Mouse (Mus musculus) stomach, embryonic 14.5 days (tissue): ENCODE results near the gene H2-Aa. TPM values are rescaled to one million over a fixed set of nuclear protein-coding genes. Genes with fewer than 3 reads are reported as not detected.

Experiments used
- ATAC-seq: fragments of 200-750 bp; cut with Nextera tagmentation; 2 replicates; pipeline ENCODE4 v1.8.0; 2017; ENCODE audit warnings: low read depth, moderate TSS enrichment; ENCODE audit not compliant: insufficient number of reproducible peaks, insufficient read depth, low FRiP score
- H3K27ac ChIP-seq: fragments of 300-500 bp; sonication (generic); 2 replicates; pipeline ENCODE4 v1.5.1; 2014; ENCODE audit warnings: mild to moderate bottlenecking, low read length, moderate library complexity, mixed read lengths
- H3K27me3 ChIP-seq: fragments of 300-500 bp; sonication (generic); 2 replicates; pipeline ENCODE4 v1.6.1; 2014; ENCODE audit warnings: low read length, control low read depth, mixed read lengths; ENCODE audit not compliant: control insufficient read depth, insufficient read depth
- H3K36me3 ChIP-seq: fragments of 300-500 bp; sonication (generic); 2 replicates; pipeline ENCODE4 v1.6.1; 2014; ENCODE audit warnings: mild to moderate bottlenecking, control low read depth, low read length, moderate library complexity, mixed read lengths; ENCODE audit not compliant: control insufficient read depth, insufficient read depth
- H3K4me1 ChIP-seq: fragments of 300-500 bp; sonication (generic); 2 replicates; pipeline ENCODE4 v1.6.1; 2014; ENCODE audit warnings: low read length, control low read depth, mixed read lengths; ENCODE audit not compliant: control insufficient read depth, insufficient read depth
- H3K4me2 ChIP-seq: fragments of 300-500 bp; sonication (generic); replicated peaks from 2 replicates; pipeline ENCODE4 v1.6.1; 2014; ENCODE audit warnings: low read depth, low read length, control low read depth
- H3K4me3 ChIP-seq: fragments of 300-500 bp; sonication (generic); 2 replicates; pipeline ENCODE4 v1.5.1; 2014; ENCODE audit warnings: low read depth, low read length, control low read depth
- H3K9ac ChIP-seq: fragments of 300-500 bp; sonication (generic); replicated peaks from 2 replicates; pipeline ENCODE4 v1.6.1; 2014; ENCODE audit warnings: low read depth, mild to moderate bottlenecking, control low read depth, low read length, moderate library complexity, mixed read lengths
- H3K9me3 ChIP-seq: fragments of 300-500 bp; sonication (generic); 2 replicates; pipeline ENCODE4 v1.6.1; 2016; ENCODE audit warnings: low read depth, low read length, control low read depth; ENCODE audit not compliant: control insufficient read depth
- WGBS: fragments of 180-500 bp; shearing (Covaris S2); extraction: QIAGEN DNeasy Blood & Tissue Kit; methylation state at CpG from one replicate; pipeline ENCODE4 v1.1.7; 2014; 5-methylcytosine and 5-hydroxymethylcytosine counted together
- polyA plus RNA-seq: library from polyadenylated mRNA; unstranded; fragments of >200 nt; fragmentation: Nextera tagmentation; extraction: Ambion mirVana; gene quantifications from 2 replicates; pipeline ENCODE4 v1.2.1, GENCODE M21; 2014

Gene H2-Aa
- polyA plus RNA-seq: 3.0 and 4.4 TPM in 2 replicates

GRCm38 (mm10) chr17:34287648-34288047, at the start of gene H2-Aa:
Gene H2-Aa, minus strand, starts transcription at chr17:34287823.
- 0 out of 2 replicates have a peak, but pooled peaks have one; percentile 53 for ATAC-seq
- Histone ChIP-seq H3K9me3 (no peaks in the 10 kb centered on the region), H3K4me1 (no peaks in the 10 kb centered on the region), H3K36me3 (no peaks in the 10 kb centered on the region), H3K27me3 (no peaks in the 10 kb centered on the region), H3K4me2 (no peak within 1 kb of the TSS), H3K9ac (no peak within 1 kb of the TSS), H3K27ac (no peak within 1 kb of the TSS), H3K4me3 (no peak within 1 kb of the TSS)
- WGBS: 12% methylated on average over 8 of the region's 8 CpGs

GRCm38 (mm10) chr17:34331200-34331599, 43.6 kb upstream of the H2-Aa start:
- Histone ChIP-seq H3K4me1 (no peaks in the 10 kb centered on the region), H3K9ac (no peak overlapping the region), H3K4me3 (no peak overlapping the region), H3K36me3 (no peaks in the 10 kb centered on the region), H3K27me3 (no peaks in the 10 kb centered on the region), H3K27ac (no peak overlapping the region), H3K9me3 (no peaks in the 10 kb centered on the region), H3K4me2 (no peak overlapping the region)
- no peak for ATAC-seq
- WGBS: 90% methylated on average over 1 of the region's 1 CpGs

GRCm38 (mm10) chr17:34329807-34330206, 42.2 kb upstream of the H2-Aa start:
- H3K9me3 ChIP-seq: no peaks in the 10 kb centered on the region
- no peak overlapping the region for H3K4me3 ChIP-seq
- ATAC-seq: no peak
- no peaks in the 10 kb centered on the region for H3K36me3 ChIP-seq
- H3K4me1 ChIP-seq: no peaks in the 10 kb centered on the region
- H3K27ac ChIP-seq: no peak overlapping the region
- H3K9ac ChIP-seq: no peak overlapping the region
- 72% methylated on average over 2 of the region's 2 CpGs for WGBS
- no peak overlapping the region for H3K4me2 ChIP-seq
- no peaks in the 10 kb centered on the region for H3K27me3 ChIP-seq

- no peak overlapping the region for H3K4me2 ChIP-seq
- H3K9me3 ChIP-seq: no peaks in the 10 kb centered on the region
- H3K4me3 ChIP-seq: no peak overlapping the region
- H3K4me1 ChIP-seq: no peaks in the 10 kb centered on the region
- 78% methylated on average over 3 of the region's 3 CpGs for WGBS
- H3K36me3 ChIP-seq: no peaks in the 10 kb centered on the region
- no peak overlapping the region for H3K9ac ChIP-seq
- no peaks in the 10 kb centered on the region for H3K27me3 ChIP-seq
- ATAC-seq: no peak
- no peak overlapping the region for H3K27ac ChIP-seq
Measured at GRCm38 (mm10) chr17:34326373-34326772, 38.8 kb upstream of the H2-Aa start.

- no peaks in the 10 kb centered on the region for H3K9me3 ChIP-seq
- no peaks in the 10 kb centered on the region for H3K4me1 ChIP-seq
- no peak for ATAC-seq
- no peaks in the 10 kb centered on the region for H3K36me3 ChIP-seq
- WGBS: 53% methylated on average over 4 of the region's 4 CpGs
- H3K4me3 ChIP-seq: no peak within 1 kb of the TSS
- H3K27me3 ChIP-seq: no peaks in the 10 kb centered on the region
- H3K9ac ChIP-seq: no peak within 1 kb of the TSS
- no peak within 1 kb of the TSS for H3K27ac ChIP-seq
- H3K4me2 ChIP-seq: no peak within 1 kb of the TSS
Measured at GRCm38 (mm10) chr17:34325436-34325835, 37.8 kb upstream of the H2-Aa start, which contains the start of gene H2-Eb2. Gene H2-Eb2, plus strand, starts transcription at chr17:34325665.

- no peaks in the 10 kb centered on the region for H3K36me3 ChIP-seq
- H3K4me2 ChIP-seq: no peak overlapping the region
- H3K9me3 ChIP-seq: no peaks in the 10 kb centered on the region
- H3K4me1 ChIP-seq: no peaks in the 10 kb centered on the region
- H3K9ac ChIP-seq: no peak overlapping the region
- no peak for ATAC-seq
- WGBS: 53% methylated on average over 2 of the region's 2 CpGs
- no peak overlapping the region for H3K4me3 ChIP-seq
- H3K27ac ChIP-seq: no peak overlapping the region
- H3K27me3 ChIP-seq: no peaks in the 10 kb centered on the region
Measured at GRCm38 (mm10) chr17:34317275-34317674, 29.7 kb upstream of the H2-Aa start.

GRCm38 (mm10) chr17:34316697-34317096, 29.1 kb upstream of the H2-Aa start:
- H3K4me3 ChIP-seq: no peak overlapping the region
- H3K4me1 ChIP-seq: no peaks in the 10 kb centered on the region
- H3K27me3 ChIP-seq: no peaks in the 10 kb centered on the region
- H3K9me3 ChIP-seq: no peaks in the 10 kb centered on the region
- no peak overlapping the region for H3K27ac ChIP-seq
- H3K4me2 ChIP-seq: no peak overlapping the region
- WGBS: 68% methylated on average over 2 of the region's 2 CpGs
- no peak overlapping the region for H3K9ac ChIP-seq
- H3K36me3 ChIP-seq: no peaks in the 10 kb centered on the region
- no peak for ATAC-seq

GRCm38 (mm10) chr17:34315512-34315911, 27.9 kb upstream of the H2-Aa start:
- no peak overlapping the region for H3K9ac ChIP-seq
- ATAC-seq: no peak
- no peak overlapping the region for H3K4me2 ChIP-seq
- no peaks in the 10 kb centered on the region for H3K9me3 ChIP-seq
- no peak overlapping the region for H3K4me3 ChIP-seq
- no peak overlapping the region for H3K27ac ChIP-seq
- H3K27me3 ChIP-seq: no peaks in the 10 kb centered on the region
- WGBS: 83% methylated on average over 1 of the region's 1 CpGs
- no peaks in the 10 kb centered on the region for H3K4me1 ChIP-seq
- no peaks in the 10 kb centered on the region for H3K36me3 ChIP-seq

GRCm38 (mm10) chr17:34314286-34314685, 26.7 kb upstream of the H2-Aa start:
- Histone ChIP-seq H3K36me3 (no peaks in the 10 kb centered on the region), H3K27me3 (no peaks in the 10 kb centered on the region), H3K4me3 (no peak overlapping the region), H3K27ac (no peak overlapping the region), H3K4me1 (no peaks in the 10 kb centered on the region), H3K9ac (no peak overlapping the region), H3K4me2 (no peak overlapping the region), H3K9me3 (no peaks in the 10 kb centered on the region)
- ATAC-seq: no peak
- WGBS: 67% methylated on average over 9 of the region's 9 CpGs
